Mouse (Mus musculus): ENCODE measurements around the gene Cyth2.
A peak's percentile ranks its signal among the peaks of the same experiment; 100 is the strongest.

Cyth2 gene

DNA sequence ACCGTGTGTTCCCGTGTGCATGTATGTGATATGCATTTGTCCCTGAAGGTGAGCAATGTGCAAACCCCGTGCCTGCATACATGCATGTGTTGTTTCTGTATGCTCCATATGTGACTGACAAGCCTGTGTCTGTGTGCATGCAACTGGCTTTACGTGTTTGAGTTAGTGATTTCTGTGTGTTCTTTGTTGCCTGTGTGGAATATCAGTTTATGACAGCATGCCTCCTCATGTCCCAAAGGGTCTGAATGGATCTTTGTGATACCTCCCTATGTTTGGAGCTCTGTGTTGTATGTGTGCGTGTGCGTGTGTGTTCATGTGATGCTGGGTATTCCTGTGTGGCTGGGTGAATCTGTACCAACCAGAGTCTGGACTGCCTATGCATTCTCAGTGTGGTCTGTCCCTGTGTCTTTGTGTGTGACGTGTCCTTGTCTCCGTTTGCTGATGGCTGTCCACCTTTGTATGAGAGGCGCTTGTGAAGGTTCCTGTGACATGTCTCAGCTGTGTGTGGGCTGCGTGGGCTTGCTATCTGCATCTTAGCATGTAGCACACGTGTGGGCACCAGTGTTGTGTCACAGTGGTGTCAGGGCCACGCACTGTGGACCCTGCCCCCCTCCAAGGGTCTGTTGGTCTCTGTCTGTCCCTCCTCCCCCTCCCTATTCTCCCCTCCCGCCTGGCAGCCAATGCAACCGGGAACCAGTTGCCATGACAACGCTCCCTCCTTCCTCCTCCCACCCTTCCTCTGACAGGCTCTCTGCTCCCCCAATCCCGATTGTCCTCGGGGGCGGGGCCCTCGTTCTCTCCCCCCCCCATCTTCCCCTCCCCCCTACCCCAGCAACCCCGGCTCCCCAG, 29.6 kb downstream of the Cyth2 start, which contains the start of gene Sult2b1:
Sult2b1 (minus strand) TSS at position 146 of the 849 bp plus-strand sequence.
- no peak for DNase-seq

DNA sequence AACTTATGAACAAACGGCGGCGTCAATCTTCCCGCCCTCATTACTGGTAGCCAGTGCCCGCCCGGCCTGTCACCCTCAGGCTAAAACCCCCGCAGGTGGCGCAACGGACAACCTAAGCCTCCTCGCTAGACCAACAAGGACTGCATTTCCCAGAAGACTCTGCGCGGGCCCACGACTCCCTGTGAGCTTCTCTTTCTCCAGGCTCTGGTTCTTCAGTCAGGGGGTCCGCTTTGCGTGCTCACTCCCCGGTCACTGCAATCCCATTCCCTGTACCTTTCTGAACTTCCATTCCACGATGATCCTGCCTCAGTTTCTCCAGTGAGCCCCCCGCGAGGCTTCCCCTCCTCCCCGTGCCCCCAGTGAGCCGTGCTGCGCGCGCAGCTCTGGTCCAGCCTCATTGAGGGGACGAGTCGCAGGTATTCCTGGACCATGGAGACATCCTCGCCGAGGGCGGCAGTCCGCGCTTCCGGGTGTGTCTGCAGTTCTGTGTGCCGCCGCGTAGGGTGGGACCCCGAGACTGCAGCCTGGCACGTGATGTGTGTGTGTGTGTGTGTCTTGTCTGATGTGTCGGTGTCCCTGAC, 30.8 kb downstream of the Cyth2 start, which contains the start of gene Lmtk3:
Lmtk3 (plus strand) TSS at position 228 of the 581 bp plus-strand sequence.
- DNase-seq: peak; percentile 69

DNA sequence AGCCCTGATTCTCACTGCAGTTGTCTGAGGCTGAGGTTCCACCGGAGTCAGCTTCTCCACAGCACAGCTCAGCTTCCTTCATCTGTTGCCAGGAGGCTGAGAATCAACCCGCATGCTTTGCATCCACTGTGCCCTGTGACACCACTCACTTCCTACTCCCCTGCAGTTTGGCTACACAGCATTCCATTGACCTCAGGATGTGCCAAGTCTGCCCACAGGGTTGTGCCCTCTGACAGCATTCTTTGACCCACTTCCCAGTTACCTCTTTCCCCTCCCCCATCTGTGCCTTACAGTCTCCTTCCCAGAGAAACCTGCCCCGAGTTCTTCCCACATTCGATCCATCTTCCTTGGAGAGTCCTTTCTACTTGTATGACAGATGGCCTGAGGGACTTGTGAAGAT, 32.1 kb downstream of the Cyth2 start:
- no peak for DNase-seq

DNA sequence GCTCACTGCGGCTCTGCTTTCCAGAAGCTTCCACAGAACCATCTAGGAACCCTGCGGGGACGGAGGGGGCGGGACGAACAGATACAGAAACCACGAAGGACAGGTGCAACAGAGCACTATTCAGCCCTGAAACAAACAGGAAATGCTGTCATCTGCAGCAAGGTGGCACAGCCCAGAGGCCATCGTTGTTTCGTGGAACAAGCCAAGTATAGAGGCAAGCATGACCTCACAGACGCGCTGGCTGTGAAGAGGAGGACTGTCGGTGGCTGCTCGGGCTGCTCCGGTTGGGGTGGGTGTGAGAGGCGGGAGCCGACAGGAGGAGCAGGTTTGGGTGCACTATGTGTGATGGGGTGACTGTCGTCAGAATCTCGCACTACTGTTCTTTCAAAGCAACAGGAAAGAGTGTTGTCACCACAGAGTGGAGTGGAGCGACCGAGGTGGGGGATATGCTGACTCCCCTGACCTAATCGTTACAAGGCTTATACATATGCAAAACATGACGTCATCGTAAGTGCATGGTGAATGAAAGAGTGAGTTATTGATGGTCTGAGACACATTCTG, 35.2 kb downstream of the Cyth2 start:
- DNase-seq: no peak

DNA sequence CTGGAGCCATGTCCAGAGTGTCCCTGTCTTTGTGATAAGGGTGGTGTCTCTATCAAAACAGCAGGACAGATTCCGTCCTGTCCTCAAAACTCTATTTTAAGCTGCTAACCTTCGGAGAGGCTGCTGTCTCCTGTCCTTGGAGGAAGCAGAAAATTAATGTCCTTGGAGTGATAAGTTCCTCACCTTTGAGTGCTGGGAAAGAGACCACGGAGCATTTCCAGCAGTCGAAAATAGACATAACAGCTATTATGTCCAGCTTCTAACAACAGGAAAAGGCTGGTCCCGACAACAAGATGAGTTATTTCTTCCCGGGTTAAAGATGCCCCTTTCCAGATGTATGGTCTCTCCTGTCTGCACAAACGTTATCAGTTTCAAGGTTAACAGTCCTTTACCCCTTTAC, 39.1 kb downstream of the Cyth2 start:
- no peak for DNase-seq

DNA sequence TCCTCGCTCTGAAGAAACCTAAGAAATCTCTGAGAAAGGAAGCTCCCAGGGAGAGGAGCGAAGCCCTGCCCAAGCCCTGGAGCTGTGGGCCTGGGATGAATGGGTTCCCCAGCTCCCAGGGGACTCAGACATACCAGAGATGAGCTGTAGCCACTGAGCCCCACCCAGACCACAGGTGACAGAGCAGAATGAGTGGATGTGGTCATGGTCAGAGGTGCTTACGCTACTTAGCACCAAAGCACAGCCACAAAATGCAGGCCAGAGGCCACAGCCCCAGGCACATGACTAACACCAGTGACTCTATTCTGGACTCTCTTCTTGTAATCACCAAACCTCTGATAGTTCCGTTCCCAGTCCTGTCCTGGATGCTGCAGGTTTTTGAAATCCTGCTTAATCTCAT, 43.3 kb downstream of the Cyth2 start:
- DNase-seq: no peak

DNA sequence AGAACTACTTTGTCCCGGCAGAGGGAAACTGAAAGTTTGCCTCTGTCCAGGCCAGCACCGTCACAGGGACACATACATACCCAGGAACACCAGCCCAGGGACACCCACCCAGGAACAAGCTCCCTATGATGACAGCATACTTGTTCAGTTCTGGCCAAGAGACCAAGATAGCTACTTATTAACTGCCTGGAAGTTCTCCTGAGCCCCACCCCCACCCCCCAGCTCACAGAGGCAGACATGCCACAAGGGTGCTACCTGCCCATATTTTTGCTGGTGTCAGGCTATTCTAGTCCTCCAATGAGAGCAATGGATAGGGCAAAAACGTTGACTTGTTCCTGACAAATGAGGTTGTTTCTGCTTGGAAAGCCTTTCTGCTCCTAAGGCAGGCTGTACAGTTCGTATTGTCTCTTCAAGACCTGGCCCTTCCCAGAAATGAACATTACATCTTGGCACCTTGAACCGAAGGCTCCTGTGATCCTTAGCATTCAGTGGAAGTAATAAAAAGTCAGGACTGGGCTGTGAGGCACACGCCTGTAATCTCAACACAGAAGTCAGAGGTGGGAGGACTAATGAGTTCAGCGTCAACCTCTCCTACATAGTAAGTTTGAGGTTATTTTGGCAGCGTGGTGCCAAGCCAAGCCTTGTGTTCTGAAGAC, 43.8 kb downstream of the Cyth2 start:
- DNase-seq: peak; percentile 42

DNA sequence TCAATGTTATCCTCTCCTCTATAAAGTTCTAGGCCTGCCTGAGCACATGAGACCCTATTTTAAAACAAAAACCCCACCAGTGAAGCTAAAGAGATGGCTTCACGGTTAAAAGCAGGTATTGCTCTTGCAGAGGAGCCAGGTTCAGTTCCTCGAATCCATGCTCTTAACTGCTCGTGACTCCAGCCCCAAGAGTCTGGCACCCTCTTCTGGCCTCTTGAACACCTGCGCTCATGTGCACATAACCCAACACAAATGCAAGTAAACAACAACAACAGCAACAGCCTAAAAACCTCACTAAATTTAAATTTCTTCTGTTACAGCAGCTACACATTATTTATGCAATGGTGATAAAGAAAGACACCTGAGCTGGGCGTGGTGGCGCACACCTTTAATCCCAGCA, 46.9 kb downstream of the Cyth2 start:
- no peak for DNase-seq

DNA sequence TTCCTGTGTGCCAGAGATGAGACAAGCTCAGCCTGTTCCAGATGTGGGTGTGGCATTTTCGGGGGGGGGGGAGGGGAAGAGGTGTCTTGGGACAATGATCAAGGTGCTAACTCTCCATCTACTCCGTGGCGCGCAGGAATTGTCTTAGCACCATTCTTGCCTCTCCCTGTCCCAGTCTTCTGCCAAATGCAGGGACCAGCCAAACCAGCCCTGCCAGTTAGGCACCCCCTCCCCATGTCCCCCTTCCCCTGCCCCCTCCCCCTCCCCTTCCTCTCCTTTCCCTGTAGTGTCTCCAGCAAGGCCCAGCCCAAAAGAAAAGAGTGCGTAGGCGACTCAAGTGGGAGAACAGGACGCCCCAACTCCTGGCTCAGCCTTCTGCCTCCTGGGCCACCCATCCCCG, 47.6 kb downstream of the Cyth2 start:
- DNase-seq: no peak

DNA sequence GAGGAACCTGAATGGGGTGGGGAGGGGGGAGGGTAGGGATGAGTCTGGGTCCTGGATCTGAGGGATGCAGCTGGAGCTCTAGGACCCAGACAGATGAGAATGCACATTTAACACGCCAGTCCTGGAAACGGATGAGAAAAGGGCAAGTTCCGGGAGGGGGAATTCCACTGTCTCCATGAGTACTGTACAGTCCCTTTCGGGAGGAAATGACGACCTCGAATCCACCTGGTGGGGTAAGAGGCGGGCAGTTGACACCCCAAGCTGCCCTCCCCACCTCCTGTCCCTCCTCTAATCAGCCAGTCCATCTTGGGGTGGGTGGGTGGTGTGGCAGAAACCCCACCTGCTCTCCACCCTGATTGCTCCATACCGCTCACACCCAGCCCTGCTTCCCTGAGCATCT, 48.4 kb downstream of the Cyth2 start:
- DNase-seq: no peak

DNA sequence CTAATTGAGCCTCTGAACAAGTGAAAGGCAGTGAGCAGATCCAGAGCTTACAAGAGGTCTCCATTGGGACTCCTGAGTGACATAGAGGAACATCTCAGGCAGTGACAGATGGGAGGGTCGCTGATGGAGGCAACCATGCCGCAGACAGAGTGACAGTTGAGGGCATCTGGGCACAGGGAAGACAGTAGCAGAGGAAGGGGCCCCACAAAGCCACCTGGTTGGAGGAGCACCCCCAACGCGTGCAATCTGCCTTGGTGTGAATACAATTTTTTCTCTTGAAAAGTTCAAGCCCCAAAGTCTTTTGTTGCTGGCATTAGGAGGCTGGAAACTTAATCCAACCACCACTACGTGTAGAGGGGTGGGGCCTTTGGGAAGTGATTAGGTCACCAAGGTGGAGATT, 54.2 kb downstream of the Cyth2 start:
- no peak for DNase-seq

DNA sequence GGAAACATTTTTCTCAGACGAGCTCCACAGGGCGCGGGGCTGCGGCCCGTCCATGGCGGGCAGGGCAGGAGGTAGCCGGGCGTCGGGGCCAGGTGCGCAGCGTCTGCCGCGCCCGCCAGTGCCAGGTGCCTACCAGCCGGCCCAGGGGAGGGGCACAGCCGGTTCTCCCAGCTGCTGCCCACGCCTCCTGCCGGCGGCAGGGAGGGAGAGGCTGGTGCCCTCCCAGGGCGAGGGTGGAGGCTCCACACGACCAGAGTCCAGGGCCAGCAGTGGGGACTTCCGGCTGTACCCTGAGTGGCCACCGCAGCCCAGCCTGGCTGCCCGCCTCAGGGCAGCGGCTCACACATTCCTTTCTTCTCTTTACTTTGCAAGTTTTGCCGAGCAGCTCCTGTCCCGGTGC, 55.0 kb downstream of the Cyth2 start:
- peak; percentile 78 for DNase-seq
